Mouse (Mus musculus): ENCODE measurements around the gene Pdlim7.
A peak's percentile ranks its signal among the peaks of the same experiment; 100 is the strongest.

Gene Pdlim7

GRCm38 (mm10) chr13:55465184-55465583, 48.3 kb downstream of the Pdlim7 start:
- DNase-seq (ENCODE audit: low read depth, low spot score), result peak; percentile 87

GRCm38 (mm10) chr13:55464027-55464884, 49.2 kb downstream of the Pdlim7 start, which contains the start of gene Prr7:
Gene Prr7 (plus strand): TSS chr13:55464267.
- peak; percentile 79 for DNase-seq (ENCODE audit: low read depth, low spot score)

GRCm38 (mm10) chr13:55463399-55464026, 50.0 kb downstream of the Pdlim7 start:
- DNase-seq (ENCODE audit: low read depth, low spot score), result no peak

GRCm38 (mm10) chr13:55462965-55463364, 50.5 kb downstream of the Pdlim7 start:
- DNase-seq (ENCODE audit: low read depth, low spot score), result no peak

- no peak for DNase-seq (ENCODE audit: low read depth, low spot score)
Observed at GRCm38 (mm10) chr13:55451785-55452549, 61.5 kb downstream of the Pdlim7 start.

- no peak for DNase-seq (ENCODE audit: low read depth, low spot score)
Observed at GRCm38 (mm10) chr13:55451296-55451695, 62.2 kb downstream of the Pdlim7 start.

GRCm38 (mm10) chr13:55450511-55450980, 62.9 kb downstream of the Pdlim7 start:
- DNase-seq (ENCODE audit: low read depth, low spot score), result peak; percentile 74

GRCm38 (mm10) chr13:55449679-55450441, 63.6 kb downstream of the Pdlim7 start:
- DNase-seq (ENCODE audit: low read depth, low spot score), result no peak

- no peak for DNase-seq (ENCODE audit: low read depth, low spot score)
Observed at GRCm38 (mm10) chr13:55449205-55449604, 64.3 kb downstream of the Pdlim7 start.

GRCm38 (mm10) chr13:55448131-55448530, 65.3 kb downstream of the Pdlim7 start:
- no peak for DNase-seq (ENCODE audit: low read depth, low spot score)

- no peak for DNase-seq (ENCODE audit: low read depth, low spot score)
Observed at GRCm38 (mm10) chr13:55447543-55447943, 65.9 kb downstream of the Pdlim7 start.

- no peak for DNase-seq (ENCODE audit: low read depth, low spot score)
Observed at GRCm38 (mm10) chr13:55446483-55447105, 66.9 kb downstream of the Pdlim7 start.
